ENCODE assay signal across 18 mouse cellular contexts in genomic region chr6:6785939-6786490, GRCm38 (mm10).
DNase-seq lines count a peak whose midpoint lies in the region; ATAC-seq lines count a peak whose summit lies in the region.
"Had no signal": no experiment of that assay in that cellular context is flagged by ENCODE, and none has a peak within 500 bp of the region (broad histone marks: within the 10 kb centered on the region; RNA-seq: fewer than 3 reads in every experiment).

No protein-coding gene starts in this region.

- H3K4me2 ChIP-seq in forebrain, embryonic 14.5 days (ENCODE audit: low read length) = no peak overlapping the region
- no peak overlapping the region for H3K4me2 ChIP-seq in forebrain, embryonic 11.5 days (ENCODE audit: low read depth, low read length, severe bottlenecking)
- no peak overlapping the region for H3K4me2 ChIP-seq in heart, embryonic 16.5 days (ENCODE audit: low read depth, low read length)
- no peak overlapping the region for H3K4me2 ChIP-seq in limb, embryonic 12.5 days
- H3K4me2 ChIP-seq: embryonic facial prominence, embryonic 13.5 days; hindbrain, embryonic 13.5 days; midbrain, embryonic 15.5 days had no signal

- H3K9me3 ChIP-seq in forebrain, embryonic 14.5 days (replicated peaks; ENCODE audit: control insufficient read depth, low read length) = no peaks in the 10 kb centered on the region
- H3K9me3 ChIP-seq in forebrain, embryonic 11.5 days (ENCODE audit: control insufficient read depth, low read length) = no peaks in the 10 kb centered on the region
- no peaks in the 10 kb centered on the region for H3K9me3 ChIP-seq in heart, embryonic 16.5 days (replicated peaks; ENCODE audit: control insufficient read depth, low read length)
- no peaks in the 10 kb centered on the region for H3K9me3 ChIP-seq in limb, embryonic 12.5 days
- H3K9me3 ChIP-seq: embryonic facial prominence, embryonic 13.5 days; hindbrain, embryonic 13.5 days; midbrain, embryonic 15.5 days had no signal

- H3K9ac ChIP-seq in forebrain, embryonic 14.5 days (ENCODE audit: low read length) = no peak overlapping the region
- H3K9ac ChIP-seq in forebrain, embryonic 11.5 days (ENCODE audit: low read length) = no peak overlapping the region
- no peak overlapping the region for H3K9ac ChIP-seq in heart, embryonic 16.5 days (ENCODE audit: low read length)
- H3K9ac ChIP-seq in limb, embryonic 12.5 days (replicated peaks) = no peak overlapping the region
- H3K9ac ChIP-seq: embryonic facial prominence, embryonic 13.5 days; hindbrain, embryonic 13.5 days; midbrain, embryonic 15.5 days had no signal

- no peaks in the 10 kb centered on the region for H3K36me3 ChIP-seq in forebrain, embryonic 14.5 days (ENCODE audit: control insufficient read depth, insufficient read depth, low read length)
- H3K36me3 ChIP-seq in forebrain, embryonic 11.5 days (ENCODE audit: control insufficient read depth, insufficient read depth, low read length) = no peaks in the 10 kb centered on the region
- H3K36me3 ChIP-seq in heart, embryonic 16.5 days (ENCODE audit: control insufficient read depth, insufficient read depth) = no peaks in the 10 kb centered on the region
- no peaks in the 10 kb centered on the region for H3K36me3 ChIP-seq in limb, embryonic 12.5 days
- H3K36me3 ChIP-seq: embryonic facial prominence, embryonic 13.5 days; hindbrain, embryonic 13.5 days; midbrain, embryonic 15.5 days had no signal

- H3K4me3 ChIP-seq in forebrain, embryonic 14.5 days (ENCODE audit: low read depth, low read length) = no peak overlapping the region
- H3K4me3 ChIP-seq in forebrain, embryonic 11.5 days (ENCODE audit: low read depth, low read length) = no peak overlapping the region
- H3K4me3 ChIP-seq in heart, embryonic 16.5 days (ENCODE audit: low read length) = no peak overlapping the region
- no peak overlapping the region for H3K4me3 ChIP-seq in limb, embryonic 12.5 days (replicated peaks)
- H3K4me3 ChIP-seq: embryonic facial prominence, embryonic 13.5 days; hindbrain, embryonic 13.5 days; midbrain, embryonic 15.5 days had no signal

- WGBS in forebrain, embryonic 14.5 days = 16% methylated on average over 1 of the region's 1 CpGs
- WGBS in forebrain, embryonic 11.5 days = 17% methylated on average over 1 of the region's 1 CpGs
- WGBS in heart, embryonic 16.5 days = 13% methylated on average over 1 of the region's 1 CpGs
- 10% methylated on average over 1 of the region's 1 CpGs for WGBS in limb, embryonic 12.5 days

- intact Hi-C loops in heart, postnatal 25 days (cut with DNase I) = no loop called here

- peak; percentile 63 for ATAC-seq in forebrain, embryonic 14.5 days
- no peak for ATAC-seq in forebrain, embryonic 11.5 days (replicated peaks; ENCODE audit: low FRiP score)
- ATAC-seq in heart, embryonic 16.5 days (replicated peaks; ENCODE audit: extremely low read depth, insufficient read depth, low FRiP score) = peak; percentile 55; the same call in 1 of the 2 replicates
- peak; percentile 78 for ATAC-seq in limb, embryonic 12.5 days (ENCODE audit: insufficient number of reproducible peaks, insufficient read depth, low FRiP score, low TSS enrichment, low read depth)
- ATAC-seq: intestine, embryonic 16.5 days; midbrain, embryonic 15.5 days had no signal

- H3K27ac ChIP-seq in forebrain, embryonic 14.5 days (ENCODE audit: low read depth, low read length) = no peak overlapping the region
- H3K27ac ChIP-seq in forebrain, embryonic 11.5 days (ENCODE audit: low read depth, low read length) = no peak overlapping the region
- H3K27ac ChIP-seq in heart, embryonic 16.5 days (ENCODE audit: low read length) = no peak overlapping the region
- no peak overlapping the region for H3K27ac ChIP-seq in limb, embryonic 12.5 days
- H3K27ac ChIP-seq: embryonic facial prominence, embryonic 13.5 days; hindbrain, embryonic 13.5 days; kidney, postnatal 0 days; midbrain, embryonic 15.5 days had no signal

- DNase-seq in forebrain, embryonic 14.5 days (ENCODE audit: low spot score) = peak; percentile 51
- no peak for DNase-seq in forebrain, embryonic 11.5 days (ENCODE audit: low spot score)
- no peak for DNase-seq in heart, postnatal 25 days (ENCODE audit: low spot score)
- DNase-seq in embryo, embryonic 11 days = peak; percentile 23
- no peak for DNase-seq in kidney, postnatal 25 days
- DNase-seq in layer of hippocampus, postnatal 36 days = no peak
- DNase-seq: adrenal gland, adult 2 months; cerebellum, postnatal 14 days; lung, adult 18-20 months; retina, postnatal 1 day; thymus, postnatal 36 days had no signal

- peaks cover 12% of the 10 kb centered on the region for H3K4me1 ChIP-seq in forebrain, embryonic 14.5 days (ENCODE audit: control insufficient read depth, insufficient read depth, low read length)
- peaks cover 2% of the 10 kb centered on the region; the same call in 1 of the 2 replicates for H3K4me1 ChIP-seq in forebrain, embryonic 11.5 days (replicated peaks; ENCODE audit: control insufficient read depth, insufficient read depth, low read length)
- no peaks in the 10 kb centered on the region for H3K4me1 ChIP-seq in heart, embryonic 16.5 days (ENCODE audit: control insufficient read depth, insufficient read depth, low read length)
- peaks cover 7% of the 10 kb centered on the region; the same call in 1 of the 2 replicates for H3K4me1 ChIP-seq in limb, embryonic 12.5 days (replicated peaks)
- H3K4me1 ChIP-seq: hindbrain, embryonic 13.5 days; midbrain, embryonic 15.5 days had no signal

- no peaks in the 10 kb centered on the region for H3K27me3 ChIP-seq in forebrain, embryonic 14.5 days (replicated peaks; ENCODE audit: control insufficient read depth, insufficient read depth, low read length)
- H3K27me3 ChIP-seq in forebrain, embryonic 11.5 days (ENCODE audit: control insufficient read depth, insufficient read depth, low read length) = no peaks in the 10 kb centered on the region
- H3K27me3 ChIP-seq in heart, embryonic 16.5 days (ENCODE audit: control insufficient read depth, insufficient read depth, low read length) = no peaks in the 10 kb centered on the region
- H3K27me3 ChIP-seq in limb, embryonic 12.5 days = no peaks in the 10 kb centered on the region
- H3K27me3 ChIP-seq: embryonic facial prominence, embryonic 13.5 days; hindbrain, embryonic 13.5 days; midbrain, embryonic 15.5 days had no signal

Comparison
In these comparisons a context has a peak if more than half of its experiments do, and no peak if none do; other contexts are left out.
1. DNase-seq: peak in forebrain, embryonic 14.5 days (single experiment) and embryo, embryonic 11 days (single experiment); none in forebrain, embryonic 11.5 days (single experiment), heart, postnatal 25 days (single experiment), kidney, postnatal 25 days (0 of 2) and layer of hippocampus, postnatal 36 days (0 of 2).